Mouse (Mus musculus) gastrocnemius, postnatal 36 days (tissue): ENCODE measurements around the gene Eif2ak4. TPM values are rescaled to one million over a fixed set of nuclear protein-coding genes. Genes with fewer than 3 reads are reported as not detected.
A peak's percentile ranks its signal among the peaks of the same experiment; 100 is the strongest.

Experiments
- DNase-seq, 2 experiments: peaks; one replicate each; pipeline ENCODE4 v3.0.0; 2022
- intact Hi-C: fragments of 180-260 bp; cut with DNase I; formaldehyde crosslinking; loops from one replicate; pipeline ENCODE4 v1.15.1; 2025
- total RNA-seq, 2 experiments: library from RNA; stranded (reverse); gene quantifications; 2 replicates each; pipeline ENCODE4 v1.2.3; 2021

The Eif2ak4 gene
- total RNA-seq, 2 experiments from 2014 or later = 3.9 to 4.2 TPM

DNA sequence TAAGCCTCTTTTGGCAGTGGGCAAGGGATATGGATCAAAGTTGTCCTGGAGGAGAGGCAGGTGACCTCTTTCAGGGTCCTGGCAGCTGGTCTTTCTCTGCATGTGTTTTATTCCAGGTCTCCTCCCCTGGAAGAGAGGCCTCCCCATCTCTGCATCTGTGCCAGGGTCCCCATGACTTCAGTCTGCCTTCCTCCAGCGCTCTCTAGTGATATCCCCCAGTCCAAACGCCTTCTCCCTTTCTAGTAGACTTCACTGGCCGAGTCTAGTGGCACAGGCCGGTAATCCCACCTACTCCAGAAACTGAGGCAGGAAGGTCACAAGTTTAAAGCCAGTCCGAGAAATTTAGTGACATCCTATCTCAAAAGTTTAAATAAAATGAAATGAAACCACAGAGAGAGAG is 109.5 kb downstream of the Eif2ak4 start:
- no peak for DNase-seq
- intact Hi-C loops = loop anchor here (5.0 kb wide), 1 partner anchor 39 kb away; no protein-coding TSS in a partner anchor

GRCm38 (mm10) chr2:118498476-118498875 is 110.1 kb downstream of the Eif2ak4 start:
- DNase-seq = no peak
- intact Hi-C loops = loop anchor here (5.0 kb wide), 1 partner anchor 39 kb away; no protein-coding TSS in a partner anchor

DNA sequence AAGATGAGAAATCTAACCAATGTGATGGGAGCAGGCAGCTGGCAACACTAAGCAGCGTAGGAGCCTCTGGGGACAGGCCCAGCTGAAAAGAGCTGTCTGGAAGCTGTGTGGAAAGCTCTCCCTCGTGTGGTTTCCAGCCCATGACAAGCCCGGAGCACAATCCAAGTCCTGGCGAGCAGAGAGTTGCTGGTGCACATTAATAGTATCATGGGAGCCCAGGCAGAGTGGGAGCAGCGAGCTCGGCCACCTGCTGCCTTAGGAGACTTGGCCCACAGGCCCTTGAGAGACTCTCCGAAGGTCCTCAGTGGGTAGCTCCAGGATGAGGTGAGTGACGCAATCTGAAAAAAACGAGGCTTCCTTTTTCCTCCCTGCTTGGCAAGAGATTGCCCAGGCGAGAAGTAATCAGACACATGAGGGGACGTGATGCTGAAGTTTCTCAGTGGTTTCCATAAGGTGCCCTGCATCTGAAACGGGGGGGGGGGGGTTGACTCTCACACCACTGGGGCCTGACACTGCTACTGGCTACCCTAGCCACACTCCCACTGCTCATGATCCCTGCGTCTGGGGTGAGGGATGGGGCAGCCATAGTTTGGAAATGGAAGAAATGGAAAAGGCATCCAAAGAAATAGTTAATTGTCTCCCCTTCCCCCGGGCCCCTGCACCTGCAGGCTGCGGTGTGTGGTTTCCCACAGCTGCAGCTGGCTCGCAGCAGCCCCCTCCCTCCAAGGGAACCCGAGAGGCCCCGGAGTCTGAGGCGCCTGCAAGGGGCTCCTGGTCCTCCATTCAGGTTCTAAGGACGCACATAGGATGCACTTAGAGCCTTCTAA is 110.9 kb downstream of the Eif2ak4 start:
- intact Hi-C loops = loop anchor here (5.0 kb wide), 1 partner anchor 38 kb away; no protein-coding TSS in a partner anchor
- peak; percentile 46 to 51 for DNase-seq

GRCm38 (mm10) chr2:118500191-118500590 is 111.8 kb downstream of the Eif2ak4 start:
- intact Hi-C loops = no loop called here
- no peak for DNase-seq

DNA sequence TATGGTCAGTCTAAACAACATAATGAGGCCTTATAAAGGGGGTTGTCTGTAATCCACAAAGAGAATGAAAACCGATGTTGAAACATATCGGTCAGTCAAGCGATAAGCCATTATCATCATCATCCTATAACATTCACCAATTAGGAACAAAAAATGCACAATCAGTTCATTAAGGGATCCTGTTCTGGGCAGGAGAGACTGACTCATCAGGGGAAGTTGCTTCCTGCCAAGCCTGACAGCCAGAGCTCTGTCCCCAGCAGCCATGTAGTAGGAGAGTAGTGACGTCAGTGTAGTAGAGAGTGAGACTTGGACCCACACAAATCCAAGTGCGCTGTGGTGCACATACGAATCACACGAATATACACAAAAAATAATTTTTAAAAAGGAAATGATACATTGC is 118.7 kb downstream of the Eif2ak4 start:
- DNase-seq = no peak
- intact Hi-C loops = no loop called here

DNA sequence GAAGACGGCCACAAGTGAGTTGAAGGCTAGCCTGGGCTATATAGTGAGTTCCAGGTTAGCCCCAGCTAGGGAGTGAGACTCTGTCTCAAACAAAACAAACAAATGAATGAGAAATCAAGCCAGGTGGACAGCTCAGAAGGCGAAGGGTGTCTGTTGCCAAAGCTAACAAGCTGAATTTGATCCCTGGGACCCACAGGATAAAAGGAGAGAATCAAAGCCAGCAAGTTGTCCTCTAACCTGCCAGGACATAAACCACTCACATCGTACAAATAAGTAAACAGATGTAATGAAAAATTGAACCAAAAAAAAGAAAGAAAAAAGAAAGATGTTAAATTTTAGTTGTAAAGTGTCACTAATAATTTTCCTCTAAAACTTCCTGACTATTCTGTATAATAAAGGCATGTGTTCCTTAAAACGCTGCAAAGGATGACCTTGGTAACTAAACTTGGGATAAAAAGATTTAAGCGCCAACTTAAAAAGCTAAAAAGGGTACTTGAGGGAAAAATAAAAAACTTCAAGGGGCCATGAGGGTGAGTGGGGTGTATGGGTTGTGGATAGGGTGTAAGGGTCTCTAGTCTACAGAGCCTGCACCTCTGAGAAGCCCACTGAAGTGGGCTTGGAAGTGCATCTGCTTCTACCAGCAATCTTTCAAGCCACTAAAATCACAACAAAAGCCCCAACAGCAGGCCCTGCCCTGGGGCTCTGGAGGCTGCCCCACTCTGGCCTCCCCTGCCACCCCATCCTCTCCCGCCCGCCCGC is 121.4 kb downstream of the Eif2ak4 start:
- intact Hi-C loops = loop anchor here (5.0 kb wide), 1 partner anchor 37 kb away; the partner anchor contains the start of gene Bmf
- DNase-seq = no peak

GRCm38 (mm10) chr2:118510447-118511310 is 122.3 kb downstream of the Eif2ak4 start:
- intact Hi-C loops = loop anchor here (5.0 kb wide), 1 partner anchor 37 kb away; the partner anchor contains the start of gene Bmf
- DNase-seq = peak; percentile 90

DNA sequence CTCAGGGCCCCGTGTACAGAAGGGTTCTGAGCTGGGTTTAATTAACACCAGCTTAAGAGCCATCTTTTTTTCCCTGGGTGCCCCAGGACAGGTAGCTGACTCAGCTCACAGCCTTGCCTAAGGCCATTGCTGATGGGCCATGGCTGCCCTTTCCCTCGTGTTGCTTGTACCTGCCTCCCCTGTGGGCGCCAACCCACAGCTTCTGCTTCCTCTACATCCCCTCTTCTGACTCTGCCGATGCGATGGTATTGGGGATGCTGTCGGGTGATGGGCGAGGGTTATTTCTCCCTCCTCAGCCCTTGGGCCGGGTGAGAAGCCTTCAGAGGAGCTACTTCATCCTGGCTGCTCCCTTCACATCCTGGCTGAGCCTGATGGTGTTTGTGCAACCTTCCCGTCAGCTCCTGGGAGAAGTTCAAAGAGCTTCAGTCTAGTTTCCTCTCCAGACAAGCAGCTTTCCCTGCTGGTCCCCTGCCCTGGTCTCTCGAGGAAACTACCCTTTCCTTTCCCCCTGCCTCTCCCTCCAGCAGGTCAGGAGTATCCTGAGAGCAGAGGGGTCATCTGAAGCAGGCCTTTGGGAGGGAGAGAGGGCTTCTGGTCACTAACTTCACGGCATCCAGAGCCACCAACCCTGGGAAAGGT is 123.5 kb downstream of the Eif2ak4 start:
- peak in 1 of 2 experiments; percentile 11 for DNase-seq
- intact Hi-C loops = loop anchor here (5.0 kb wide), 1 partner anchor 35 kb away; the partner anchor contains the start of gene Bmf

DNA sequence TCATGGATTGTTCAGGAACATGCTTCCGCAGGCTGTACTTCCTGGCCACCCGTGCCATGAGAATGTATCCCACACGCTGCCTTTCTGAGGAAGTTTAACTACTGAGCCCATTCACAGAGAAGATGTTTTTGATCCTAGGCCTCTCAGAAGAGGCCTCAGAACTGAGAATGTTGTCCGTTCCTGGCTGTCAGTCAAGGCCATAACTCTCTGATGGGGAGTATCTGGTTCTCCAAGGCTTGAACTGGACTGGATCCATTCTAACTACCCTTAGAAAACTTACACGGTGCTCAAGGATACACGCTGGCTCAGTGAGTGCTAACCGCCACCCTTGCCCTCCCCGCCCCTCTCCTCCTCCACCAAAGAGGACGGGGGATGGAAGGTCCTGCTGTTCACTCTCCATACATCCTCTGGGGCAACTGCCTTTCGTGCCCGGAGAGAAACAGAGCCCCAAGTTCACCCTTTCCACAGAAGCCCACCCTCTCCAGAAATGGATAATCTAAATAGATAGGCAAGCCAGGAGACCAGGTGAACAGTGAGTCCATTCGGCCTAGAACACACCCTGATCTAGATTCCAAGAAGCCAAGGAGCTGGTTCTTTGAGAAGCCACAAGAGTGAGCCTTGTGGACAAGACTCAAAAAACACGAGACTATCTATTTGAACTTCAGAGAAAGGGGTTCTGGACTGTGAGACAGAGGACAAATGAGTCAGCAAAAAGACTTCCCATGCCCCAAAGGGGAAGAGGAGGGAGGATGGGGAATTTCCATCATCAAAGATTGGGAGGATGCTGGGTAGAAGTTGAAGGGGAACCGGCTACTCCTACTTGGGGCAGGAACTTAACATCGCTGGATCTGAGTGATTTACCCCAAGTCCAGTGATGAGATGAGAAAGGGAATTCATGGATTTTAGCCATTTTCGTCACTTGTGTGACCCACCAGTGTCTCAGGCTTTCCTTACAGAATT is 124.3 kb downstream of the Eif2ak4 start:
- intact Hi-C loops = loop anchor here (5.0 kb wide), 1 partner anchor 35 kb away; the partner anchor contains the start of gene Bmf
- DNase-seq = no peak

DNA sequence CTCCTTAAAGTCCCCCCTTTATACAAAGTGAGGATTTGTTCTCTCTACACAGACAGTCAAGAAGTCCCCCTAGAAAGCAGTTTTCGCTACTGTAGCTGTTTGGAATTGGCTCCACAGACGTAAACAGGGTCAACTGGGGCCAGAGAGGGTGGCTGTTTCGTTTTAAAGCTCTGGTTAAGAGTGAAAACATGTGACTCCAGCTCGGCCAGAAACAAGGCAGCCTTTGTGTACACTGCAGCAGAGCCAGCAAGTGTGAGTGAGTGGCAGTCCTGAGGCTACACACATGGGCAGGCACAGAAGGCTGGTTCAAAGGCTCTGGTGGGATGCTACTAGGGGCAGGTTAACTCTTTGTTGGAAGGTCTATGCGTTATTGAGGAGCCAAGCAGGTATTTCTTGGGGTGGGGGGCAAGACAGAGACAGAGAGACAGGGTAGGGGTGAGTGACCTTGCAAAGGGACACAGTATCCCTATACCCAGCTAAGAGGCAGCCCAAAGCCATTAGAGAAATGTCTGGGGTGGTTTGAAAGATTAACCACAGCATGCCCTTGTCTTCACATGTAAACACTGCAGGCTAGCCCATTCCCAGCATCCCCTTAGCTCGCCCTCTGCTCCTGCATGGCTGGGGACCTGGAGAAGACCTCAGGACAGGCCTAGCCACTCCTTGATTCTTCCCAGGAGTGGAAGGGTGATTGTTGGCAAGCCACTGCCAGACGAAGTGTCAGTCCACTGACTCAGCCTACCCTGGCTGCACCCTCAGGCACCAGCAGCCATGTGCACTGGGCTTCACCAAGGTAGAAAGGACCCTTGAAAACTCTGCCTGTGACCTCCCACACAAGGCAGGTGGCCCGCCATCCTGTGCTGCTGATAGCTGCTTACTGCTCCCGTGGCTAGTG is 131.9 kb downstream of the Eif2ak4 start:
- intact Hi-C loops = no loop called here
- DNase-seq = no peak

DNA sequence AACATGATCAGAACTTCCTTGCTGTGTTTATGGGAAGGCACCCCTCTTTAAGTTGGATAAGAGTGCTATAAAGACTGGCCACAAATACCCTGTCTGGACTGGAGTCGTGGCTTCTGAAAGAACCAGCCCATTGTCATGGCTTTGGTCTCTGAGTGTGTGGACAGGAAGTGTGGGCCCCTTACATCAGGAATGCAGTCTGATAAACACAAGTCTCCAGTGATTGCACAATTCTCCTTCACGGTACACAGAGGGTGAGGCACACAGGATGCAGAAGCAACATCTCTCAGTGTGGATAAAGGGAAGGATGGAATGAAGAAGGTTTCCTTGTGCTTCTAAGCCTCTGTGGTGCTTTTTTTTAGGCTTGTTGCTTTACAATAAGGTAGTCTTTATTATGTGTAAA is 133.8 kb downstream of the Eif2ak4 start:
- intact Hi-C loops = no loop called here
- no peak for DNase-seq

- intact Hi-C loops = no loop called here
Observed at GRCm38 (mm10) chr2:118523163-118523730, 134.8 kb downstream of the Eif2ak4 start.

DNA sequence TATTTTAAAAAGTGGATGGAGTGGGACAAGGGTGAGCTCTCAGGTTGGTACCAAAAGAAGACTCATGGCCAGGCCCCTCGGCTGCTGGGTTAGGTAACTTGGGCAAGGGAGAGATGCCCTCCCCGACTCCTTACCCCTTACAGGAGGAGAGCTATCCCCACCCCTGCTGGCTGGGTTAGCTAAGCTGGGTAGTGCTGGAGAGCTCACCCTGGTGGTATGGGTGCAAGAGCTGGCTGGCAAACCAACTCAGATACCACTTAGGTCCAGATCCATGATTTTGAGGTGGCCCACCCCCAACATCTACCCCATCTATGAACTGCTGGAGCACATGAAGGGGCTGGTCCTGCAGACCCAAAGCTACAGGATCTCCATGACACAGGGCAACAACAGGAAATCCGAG is 136.4 kb downstream of the Eif2ak4 start:
- intact Hi-C loops = no loop called here
- no peak for DNase-seq

More at GRCm38 (mm10) chr2:118523163-118523730, 134.8 kb downstream of the Eif2ak4 start:
- no peak for DNase-seq
